Mouse (Mus musculus): ENCODE measurements at regions not wholly inside any gene's neighbourhood (a gene's known extent, or its start where the extent isn't known, plus 50 kb on each side); places are given as distances from the start of the nearest gene placed in this dataset.

- H3K27ac ChIP-seq (ENCODE audit: insufficient read depth, low read length), result no peak overlapping the region
- no peaks in the 10 kb centered on the region for H3K36me3 ChIP-seq (ENCODE audit: control insufficient read depth, insufficient read depth, low read length)
- H3K4me3 ChIP-seq (ENCODE audit: extremely low read depth, insufficient read depth, insufficient read length), result no peak overlapping the region
- H3K27me3 ChIP-seq (ENCODE audit: control insufficient read depth, insufficient read depth, low read length), result no peaks in the 10 kb centered on the region
- no peak for DNase-seq (ENCODE audit: low read depth in 1 of 2, low spot score in 2 of 2)
- TF ChIP-seq POLR2A (IDR thresholded peaks at IDR 0.05; ENCODE audit: low read depth, low read length) (no peak), CTCF (IDR thresholded peaks at IDR 0.05; ENCODE audit: extremely low read depth, insufficient read depth, insufficient read length, insufficient replicate concordance) (no peak)
- WGBS, result 88% methylated on average over 9 of the region's 9 CpGs
- no peaks in the 10 kb centered on the region for H3K4me1 ChIP-seq (ENCODE audit: control insufficient read depth, insufficient read depth, insufficient read length)
Observed at GRCm38 (mm10) chr1:90274968-90275651, 71.3 kb downstream of the Ackr3 start.

GRCm38 (mm10) chr1:90275786-90276520, 72.2 kb downstream of the Ackr3 start:
- Histone ChIP-seq H3K4me1 (ENCODE audit: control insufficient read depth, insufficient read depth, insufficient read length) (no peaks in the 10 kb centered on the region), H3K4me3 (ENCODE audit: extremely low read depth, insufficient read depth, insufficient read length) (no peak overlapping the region), H3K27ac (ENCODE audit: insufficient read depth, low read length) (no peak overlapping the region), H3K27me3 (ENCODE audit: control insufficient read depth, insufficient read depth, low read length) (no peaks in the 10 kb centered on the region), H3K36me3 (ENCODE audit: control insufficient read depth, insufficient read depth, low read length) (no peaks in the 10 kb centered on the region)
- TF ChIP-seq CTCF (IDR thresholded peaks at IDR 0.05; ENCODE audit: extremely low read depth, insufficient read depth, insufficient read length, insufficient replicate concordance) (no peak), POLR2A (IDR thresholded peaks at IDR 0.05; ENCODE audit: low read depth, low read length) (no peak)
- whole genome bisulfite sequencing, result 93% methylated on average over 16 of the region's 16 CpGs
- no peak for DNase-seq (ENCODE audit: low read depth in 1 of 2, low spot score in 2 of 2)

DNA sequence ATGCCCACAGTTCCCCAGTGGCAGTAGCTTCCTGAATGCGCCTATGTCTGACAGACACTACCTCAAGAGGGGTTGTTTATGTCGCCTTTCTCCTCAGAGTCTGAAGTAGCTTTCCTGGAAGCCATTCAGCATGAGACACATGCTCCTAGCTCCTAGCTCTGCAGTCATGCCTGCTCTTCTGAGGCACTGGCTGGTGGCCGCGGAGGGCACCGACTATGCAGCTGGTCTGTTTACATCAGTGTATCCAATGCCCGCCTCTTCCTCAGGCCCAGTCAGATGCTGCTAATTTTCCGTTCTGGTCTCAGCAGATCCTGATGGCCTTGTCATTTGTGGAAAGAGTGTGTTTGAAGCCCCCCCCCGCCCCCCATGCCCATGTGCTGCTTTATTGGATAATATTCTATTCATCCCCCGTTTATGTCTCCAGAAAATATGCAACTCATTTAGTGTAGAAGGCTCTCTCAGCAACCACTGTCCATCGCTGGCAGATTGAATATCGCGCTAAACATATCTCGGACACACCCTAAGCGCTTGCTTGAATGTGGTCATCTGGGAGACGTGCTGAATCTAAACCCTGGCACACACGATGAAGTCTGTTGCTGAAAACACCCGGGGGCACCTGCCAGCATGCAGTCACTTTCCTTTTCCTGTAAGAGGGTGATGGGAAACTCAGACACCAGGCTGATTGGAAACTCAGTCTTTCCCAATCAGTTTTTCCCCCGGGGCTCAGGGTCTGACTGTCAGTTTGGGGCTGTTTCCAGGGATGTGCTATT, 73.9 kb downstream of the Ackr3 start:
- no peaks in the 10 kb centered on the region for H3K36me3 ChIP-seq (ENCODE audit: control insufficient read depth, insufficient read depth, low read length)
- no peak for DNase-seq (ENCODE audit: low read depth in 1 of 2, low spot score in 2 of 2)
- no peak overlapping the region for H3K4me3 ChIP-seq (ENCODE audit: extremely low read depth, insufficient read depth, insufficient read length)
- no peak overlapping the region for H3K27ac ChIP-seq (ENCODE audit: insufficient read depth, low read length)
- H3K4me1 ChIP-seq (ENCODE audit: control insufficient read depth, insufficient read depth, insufficient read length), result no peaks in the 10 kb centered on the region
- WGBS, result 84% methylated on average over 18 of the region's 18 CpGs
- TF ChIP-seq POLR2A (IDR thresholded peaks at IDR 0.05; ENCODE audit: low read depth, low read length), result no peak
- no peak for TF ChIP-seq CTCF (IDR thresholded peaks at IDR 0.05; ENCODE audit: extremely low read depth, insufficient read depth, insufficient read length, insufficient replicate concordance)
- H3K27me3 ChIP-seq (ENCODE audit: control insufficient read depth, insufficient read depth, low read length), result no peaks in the 10 kb centered on the region

DNA sequence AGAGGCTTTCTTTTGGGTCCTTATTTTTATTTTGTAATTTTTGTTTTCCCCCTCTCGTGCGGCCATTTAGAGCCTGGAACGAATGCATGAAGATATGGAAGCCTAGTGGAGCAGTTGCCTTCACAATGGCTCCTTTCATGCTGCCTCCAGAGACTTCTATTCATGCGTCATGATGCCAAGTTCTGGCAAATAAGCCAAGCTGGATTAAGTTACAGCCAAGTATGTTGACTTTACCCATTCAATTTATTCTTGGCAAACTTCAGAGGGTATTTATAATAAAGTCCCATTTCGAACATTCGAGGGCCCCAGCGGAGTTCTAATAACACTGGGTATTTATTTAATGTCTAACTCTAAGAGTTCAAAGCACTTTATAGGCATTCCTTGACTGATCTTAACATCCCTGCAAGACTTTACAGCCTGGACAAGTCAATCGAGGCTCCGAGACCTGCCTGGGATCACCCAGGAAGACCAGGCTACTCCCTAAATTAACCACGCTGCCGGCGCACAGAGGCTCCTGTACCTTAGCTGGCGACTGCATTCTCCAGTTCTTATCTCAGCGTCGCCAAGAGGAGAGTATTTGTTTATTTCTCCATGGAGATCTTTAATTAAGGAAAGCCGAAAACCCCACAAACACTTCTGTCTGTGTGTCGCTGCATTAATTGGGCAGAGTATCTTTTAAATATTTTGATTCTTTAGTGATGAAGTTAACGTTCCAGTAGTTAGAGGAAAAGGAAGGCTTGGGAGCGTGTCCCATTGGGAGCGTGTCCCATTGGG, 75.5 kb downstream of the Ackr3 start:
- 81% methylated on average over 20 of the region's 20 CpGs for WGBS
- H3K27ac ChIP-seq (ENCODE audit: insufficient read depth, low read length), result no peak overlapping the region
- no peaks in the 10 kb centered on the region for H3K36me3 ChIP-seq (ENCODE audit: control insufficient read depth, insufficient read depth, low read length)
- H3K4me1 ChIP-seq (ENCODE audit: control insufficient read depth, insufficient read depth, insufficient read length), result no peaks in the 10 kb centered on the region
- no peak overlapping the region for H3K4me3 ChIP-seq (ENCODE audit: extremely low read depth, insufficient read depth, insufficient read length)
- no peaks in the 10 kb centered on the region for H3K27me3 ChIP-seq (ENCODE audit: control insufficient read depth, insufficient read depth, low read length)
- no peak for TF ChIP-seq POLR2A (IDR thresholded peaks at IDR 0.05; ENCODE audit: low read depth, low read length)
- no peak for TF ChIP-seq CTCF (IDR thresholded peaks at IDR 0.05; ENCODE audit: extremely low read depth, insufficient read depth, insufficient read length, insufficient replicate concordance)
- no peak for DNase-seq (ENCODE audit: low read depth in 1 of 2, low spot score in 2 of 2)

DNA sequence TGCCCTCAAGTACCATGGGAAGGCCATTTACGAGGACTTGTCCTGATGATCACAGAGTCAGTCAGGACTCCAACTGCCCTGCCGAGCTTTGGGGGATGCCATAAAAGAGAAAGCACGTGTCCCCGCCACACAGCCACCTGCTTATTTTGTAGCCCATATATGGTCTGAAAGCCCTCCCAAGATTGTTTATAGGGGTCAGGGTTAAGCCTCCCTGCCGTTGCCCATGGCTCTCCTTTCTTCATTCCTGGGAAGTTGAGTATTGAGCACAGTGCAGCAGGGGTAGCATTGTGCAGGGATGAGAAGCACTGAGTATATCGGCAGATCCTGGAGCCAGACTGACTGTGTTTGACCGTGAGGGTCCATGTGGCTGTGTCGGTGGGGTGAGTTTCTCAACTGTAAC, 76.4 kb downstream of the Ackr3 start:
- Histone ChIP-seq H3K27ac (ENCODE audit: insufficient read depth, low read length) (no peak overlapping the region), H3K36me3 (ENCODE audit: control insufficient read depth, insufficient read depth, low read length) (no peaks in the 10 kb centered on the region), H3K4me1 (ENCODE audit: control insufficient read depth, insufficient read depth, insufficient read length) (no peaks in the 10 kb centered on the region), H3K27me3 (ENCODE audit: control insufficient read depth, insufficient read depth, low read length) (no peaks in the 10 kb centered on the region), H3K4me3 (ENCODE audit: extremely low read depth, insufficient read depth, insufficient read length) (no peak overlapping the region)
- DNase-seq (ENCODE audit: low read depth in 1 of 2, low spot score in 2 of 2), result no peak
- WGBS, result 65% methylated on average over 8 of the region's 8 CpGs
- no peak for TF ChIP-seq POLR2A (IDR thresholded peaks at IDR 0.05; ENCODE audit: low read depth, low read length)
- no peak for TF ChIP-seq CTCF (IDR thresholded peaks at IDR 0.05; ENCODE audit: extremely low read depth, insufficient read depth, insufficient read length, insufficient replicate concordance)

DNA sequence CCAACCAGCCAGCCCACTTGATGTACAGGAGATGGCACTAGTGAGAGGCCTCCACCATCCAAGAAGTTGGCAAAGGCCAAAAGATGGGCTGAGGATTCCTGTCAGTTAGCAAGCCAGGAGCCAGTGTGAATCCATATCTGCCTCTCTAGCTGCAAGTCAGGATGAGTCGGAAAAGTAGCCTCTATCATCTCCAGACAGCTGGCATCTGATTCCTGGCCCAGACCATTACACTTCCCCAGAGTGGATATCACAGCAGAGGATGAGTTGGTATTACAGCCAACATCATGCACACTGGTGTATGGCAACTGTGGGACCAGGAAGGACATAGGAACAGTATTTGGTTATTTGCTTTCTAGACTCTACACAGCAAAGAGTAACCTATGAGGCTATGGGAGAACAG, 77.5 kb downstream of the Ackr3 start:
- no peaks in the 10 kb centered on the region for H3K27me3 ChIP-seq (ENCODE audit: control insufficient read depth, insufficient read depth, low read length)
- no peaks in the 10 kb centered on the region for H3K4me1 ChIP-seq (ENCODE audit: control insufficient read depth, insufficient read depth, insufficient read length)
- no peaks in the 10 kb centered on the region for H3K36me3 ChIP-seq (ENCODE audit: control insufficient read depth, insufficient read depth, low read length)
- H3K27ac ChIP-seq (ENCODE audit: insufficient read depth, low read length), result no peak overlapping the region
- no peak overlapping the region for H3K4me3 ChIP-seq (ENCODE audit: extremely low read depth, insufficient read depth, insufficient read length)
- 85% methylated on average over 1 of the region's 1 CpGs for whole genome bisulfite sequencing
- TF ChIP-seq POLR2A (IDR thresholded peaks at IDR 0.05; ENCODE audit: low read depth, low read length) (no peak), CTCF (IDR thresholded peaks at IDR 0.05; ENCODE audit: extremely low read depth, insufficient read depth, insufficient read length, insufficient replicate concordance) (no peak)
- no peak for DNase-seq (ENCODE audit: low read depth in 1 of 2, low spot score in 2 of 2)
